Mouse (Mus musculus): Measurements from ENCODE around the gene Arhgef16.

Gene Arhgef16

GRCm38 (mm10) chr4:154283671-154284070 lies 17.8 kb downstream of the Arhgef16 start:
- DNase-seq = no peak

DNA sequence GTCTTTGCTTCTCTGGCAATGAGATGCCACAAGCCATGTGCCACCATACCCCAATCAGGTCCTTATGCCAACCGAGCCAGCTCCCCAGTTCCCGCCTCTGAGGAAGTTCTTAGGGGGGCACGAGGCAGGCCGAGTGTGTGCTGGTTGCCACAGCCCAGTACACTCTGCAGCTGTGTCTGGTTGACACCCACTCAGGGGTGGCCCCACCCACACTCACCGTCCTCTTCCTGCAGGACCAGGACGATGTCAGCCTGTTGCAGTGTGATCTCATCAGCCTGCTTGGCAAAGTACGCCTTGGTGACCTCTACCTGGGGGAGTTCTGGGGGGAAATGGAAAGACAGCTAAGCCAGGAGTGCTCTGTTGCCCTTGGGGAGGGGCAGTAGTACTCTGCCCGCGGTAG lies 22.0 kb downstream of the Arhgef16 start:
- DNase-seq = no peak

- DNase-seq = peak; percentile 14
Observed at GRCm38 (mm10) chr4:154273000-154273399, 28.5 kb downstream of the Arhgef16 start.

DNA sequence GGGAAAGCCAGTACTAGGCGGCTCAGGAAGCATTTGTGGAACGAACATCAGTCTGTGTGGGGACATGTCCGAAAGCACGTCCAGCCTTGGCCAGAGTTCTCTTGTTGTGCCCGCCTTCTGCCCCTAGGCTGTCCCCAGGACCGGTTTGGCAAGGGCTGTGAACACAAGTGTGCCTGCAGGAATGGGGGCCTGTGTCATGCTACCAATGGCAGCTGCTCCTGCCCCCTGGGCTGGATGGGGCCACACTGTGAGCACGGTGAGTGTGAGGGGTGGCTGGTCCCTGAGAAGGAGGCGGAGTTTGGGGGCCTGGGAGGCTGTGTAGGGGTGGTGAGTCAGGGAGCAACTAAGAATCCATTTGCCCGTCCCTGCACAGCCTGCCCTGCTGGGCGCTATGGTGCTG lies 32.0 kb downstream of the Arhgef16 start:
- DNase-seq = no peak

DNA sequence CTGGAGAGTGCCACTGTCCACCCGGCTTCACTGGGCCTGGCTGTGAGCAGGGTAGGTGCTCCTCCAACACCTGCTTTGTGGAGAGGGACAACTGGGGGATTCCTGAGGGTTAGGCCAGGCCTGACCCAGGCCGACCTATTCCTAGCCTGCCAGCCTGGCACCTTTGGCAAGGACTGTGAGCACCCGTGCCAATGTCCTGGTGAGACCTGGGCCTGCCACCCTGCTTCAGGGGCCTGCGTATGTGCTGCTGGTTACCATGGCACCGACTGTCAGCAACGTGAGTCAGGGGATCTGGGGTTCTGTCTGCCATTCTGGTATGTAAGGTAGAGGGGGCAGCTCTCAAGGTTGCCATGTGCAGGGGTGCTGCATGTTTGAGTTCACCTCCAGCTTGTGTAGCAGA lies 34.0 kb downstream of the Arhgef16 start:
- DNase-seq = no peak

GRCm38 (mm10) chr4:154262071-154262470 lies 39.4 kb downstream of the Arhgef16 start:
- DNase-seq = no peak

DNA sequence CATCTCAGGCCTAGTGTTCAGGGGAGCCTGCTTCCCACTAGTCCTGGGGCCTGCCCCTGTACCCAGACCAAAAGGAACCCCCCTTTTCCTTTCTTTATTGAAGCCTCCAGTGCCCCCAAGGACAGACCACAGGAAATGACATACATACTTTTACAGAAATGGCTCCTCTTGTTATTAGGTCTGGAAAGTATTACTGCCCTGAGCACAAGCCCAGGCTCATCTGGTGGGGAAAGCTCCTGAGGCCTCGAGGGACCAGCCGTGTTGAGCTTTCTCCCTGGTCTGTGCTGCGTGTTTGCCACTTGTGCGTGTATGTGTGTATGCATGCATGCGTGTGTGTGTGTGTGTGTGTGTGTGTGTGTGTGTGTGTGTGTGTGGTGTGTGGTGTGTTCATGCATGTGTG lies 40.7 kb downstream of the Arhgef16 start:
- DNase-seq = no peak

GRCm38 (mm10) chr4:154252537-154253255 lies 48.8 kb downstream of the Arhgef16 start:
- no peak for DNase-seq

DNA sequence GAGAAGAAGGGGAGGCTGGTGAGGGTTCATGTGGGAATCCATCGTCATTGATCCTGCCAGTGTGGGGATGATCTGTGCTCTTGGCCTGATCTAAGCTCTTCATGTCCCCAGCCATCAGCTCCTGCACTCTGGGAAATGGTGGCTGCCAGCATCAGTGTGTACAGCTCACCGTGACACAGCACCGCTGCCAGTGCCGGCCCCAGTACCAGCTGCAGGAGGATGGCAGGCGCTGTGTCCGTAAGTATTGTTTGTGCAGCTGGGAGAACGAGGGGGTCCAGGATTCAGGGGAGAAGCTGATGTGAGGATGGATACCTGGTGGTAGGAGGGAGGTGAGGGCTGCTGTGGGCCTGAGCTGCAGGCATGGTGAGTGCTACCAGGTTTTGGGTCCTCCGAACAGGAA lies 52.2 kb downstream of the Arhgef16 start:
- no peak for DNase-seq

DNA sequence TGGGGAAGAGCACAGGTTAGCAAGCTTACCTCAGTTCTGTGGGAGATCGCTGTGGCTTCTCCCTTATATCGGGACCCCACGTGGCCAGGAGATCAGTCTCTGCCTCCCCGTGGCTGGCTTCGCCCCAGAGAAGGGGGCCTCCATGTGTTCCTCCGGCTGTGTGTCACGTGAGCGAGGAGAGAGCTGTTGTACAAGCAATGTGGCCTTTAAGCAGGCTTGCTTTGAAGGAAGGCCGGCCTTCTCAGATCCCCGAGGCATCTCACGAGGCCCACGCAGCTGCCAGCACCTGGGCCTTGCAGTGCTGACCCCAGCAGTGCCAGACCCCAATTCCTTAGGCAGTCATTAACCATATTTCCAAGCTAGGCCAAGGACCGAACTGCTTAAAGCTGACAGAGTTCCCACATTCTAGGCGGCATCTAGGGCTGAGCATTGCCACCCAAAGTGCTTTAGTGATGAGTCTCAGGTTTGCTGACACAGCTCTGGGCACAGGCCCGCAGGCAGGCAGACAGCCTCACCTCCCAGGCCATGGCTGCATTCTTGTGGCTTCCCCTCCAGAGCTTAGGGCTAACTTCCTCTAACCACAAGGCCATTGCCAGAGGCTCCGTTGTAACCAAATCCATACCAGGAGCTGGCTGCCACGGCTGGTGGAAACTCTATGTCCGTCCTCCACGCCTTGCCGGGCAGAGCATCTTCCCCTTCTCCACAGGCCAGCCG lies 53.2 kb downstream of the Arhgef16 start:
- no peak for DNase-seq

DNA sequence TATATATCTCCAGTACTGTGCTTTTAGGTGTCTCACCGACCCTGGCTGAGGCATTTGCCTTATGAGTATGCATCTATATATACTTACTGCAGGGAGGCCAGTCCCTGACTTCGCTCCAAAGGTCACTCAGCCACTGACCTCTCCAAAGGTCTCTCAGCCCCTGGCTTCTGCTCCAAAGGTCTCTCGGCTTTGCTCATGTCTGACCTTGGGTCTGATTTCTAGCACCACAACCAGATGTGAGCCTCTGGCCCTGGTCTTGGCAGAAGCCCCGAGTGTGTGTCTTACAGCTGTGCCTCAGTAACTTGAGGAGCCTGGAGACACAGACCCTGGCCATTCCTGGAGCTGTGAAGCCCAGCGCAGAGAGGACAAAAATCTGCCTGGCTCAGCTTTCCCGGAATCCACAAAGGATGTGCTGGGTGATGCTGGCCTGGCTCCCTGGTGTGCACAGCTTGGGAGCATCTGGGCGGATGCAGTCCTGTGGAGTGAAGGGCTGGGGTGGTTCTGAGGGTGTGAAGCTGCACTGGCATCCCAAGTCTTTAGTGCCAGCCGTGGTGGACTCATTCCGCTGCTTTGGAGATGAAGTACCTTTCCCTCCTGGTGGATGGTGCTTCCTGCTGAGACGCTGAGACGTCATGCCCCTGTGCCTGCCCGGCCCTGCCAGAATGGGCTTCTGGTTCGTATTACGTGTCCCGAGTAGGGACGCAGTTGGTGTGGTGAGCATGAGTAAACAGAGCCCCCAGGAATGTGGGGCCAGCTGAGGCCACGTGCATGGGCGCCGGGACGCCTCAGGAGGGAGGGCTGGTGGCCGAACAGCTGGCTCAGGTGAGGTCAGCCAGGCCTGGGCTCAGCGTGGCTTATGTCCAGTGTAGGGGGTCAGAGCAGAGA lies 54.0 kb downstream of the Arhgef16 start:
- DNase-seq = no peak

DNA sequence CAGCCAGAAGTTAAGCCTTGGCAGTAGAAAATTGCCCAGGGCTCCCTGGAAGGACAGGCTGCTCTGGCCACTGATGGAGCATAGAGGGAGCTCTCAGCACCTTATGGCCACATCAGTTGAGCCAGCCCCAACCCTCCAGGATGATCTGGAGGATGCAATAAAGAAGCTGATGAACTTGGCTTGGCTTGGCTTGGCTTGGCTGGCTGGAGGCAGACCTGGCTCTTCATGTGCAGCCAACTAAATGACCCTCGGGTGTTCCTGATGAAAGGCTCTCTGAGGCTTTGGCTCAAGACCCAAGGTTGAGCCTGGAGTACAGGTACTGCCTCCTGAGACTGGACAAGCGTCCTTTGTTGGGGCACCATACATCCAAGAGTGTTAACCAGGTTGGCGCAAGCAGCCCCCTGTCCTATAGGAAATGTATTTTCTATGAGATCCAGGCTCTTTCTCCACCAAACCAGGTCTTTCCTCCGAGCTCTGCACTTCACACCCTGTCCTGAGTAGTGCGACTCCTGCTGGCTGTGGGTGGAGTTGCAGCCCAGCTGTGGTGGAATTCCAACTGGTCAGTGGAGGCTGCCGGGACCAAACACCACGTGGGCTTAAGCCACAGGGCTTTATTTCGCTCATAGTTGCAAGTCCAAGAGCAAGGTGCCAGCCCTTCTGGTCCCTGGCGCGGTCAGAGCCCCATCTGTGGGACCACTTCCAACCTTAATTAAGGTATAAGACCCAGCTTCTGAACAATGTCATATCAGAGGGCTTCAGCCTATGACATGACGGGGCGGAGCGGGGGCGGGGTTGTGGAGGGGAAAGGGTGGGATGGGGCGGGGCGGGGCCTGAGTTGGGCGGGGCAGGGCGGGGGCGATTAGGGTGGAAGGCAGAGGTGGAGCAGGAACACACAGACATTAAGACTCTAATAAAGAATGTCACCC lies 55.1 kb downstream of the Arhgef16 start:
- peak; percentile 67 for DNase-seq

GRCm38 (mm10) chr4:154245342-154245741 lies 56.1 kb downstream of the Arhgef16 start:
- no peak for DNase-seq

GRCm38 (mm10) chr4:154240608-154241007 lies 60.9 kb downstream of the Arhgef16 start:
- no peak for DNase-seq

GRCm38 (mm10) chr4:154239199-154239598 lies 62.3 kb downstream of the Arhgef16 start:
- no peak for DNase-seq

- DNase-seq = no peak
Observed at GRCm38 (mm10) chr4:154237306-154237705, 64.2 kb downstream of the Arhgef16 start.

DNA sequence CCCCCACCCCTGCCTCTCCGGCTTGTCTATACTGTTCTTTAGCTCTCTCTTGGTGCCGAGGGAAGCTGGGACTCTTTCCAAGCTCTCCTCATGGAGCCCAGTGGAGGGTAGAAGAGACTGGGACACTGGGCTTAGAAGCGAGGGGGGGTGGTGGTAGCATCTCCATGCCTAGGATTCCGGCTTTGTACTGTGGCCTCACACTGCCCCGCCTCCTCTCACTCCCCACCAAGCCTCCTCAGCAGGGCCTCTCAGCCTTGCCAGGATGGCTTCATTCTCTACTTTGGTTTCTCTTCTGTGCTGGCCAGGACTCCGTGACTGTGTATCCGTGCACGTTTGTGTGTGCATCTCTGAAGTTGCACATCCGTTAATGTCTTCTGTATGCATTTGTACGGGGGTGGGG lies 64.6 kb downstream of the Arhgef16 start:
- no peak for DNase-seq

DNA sequence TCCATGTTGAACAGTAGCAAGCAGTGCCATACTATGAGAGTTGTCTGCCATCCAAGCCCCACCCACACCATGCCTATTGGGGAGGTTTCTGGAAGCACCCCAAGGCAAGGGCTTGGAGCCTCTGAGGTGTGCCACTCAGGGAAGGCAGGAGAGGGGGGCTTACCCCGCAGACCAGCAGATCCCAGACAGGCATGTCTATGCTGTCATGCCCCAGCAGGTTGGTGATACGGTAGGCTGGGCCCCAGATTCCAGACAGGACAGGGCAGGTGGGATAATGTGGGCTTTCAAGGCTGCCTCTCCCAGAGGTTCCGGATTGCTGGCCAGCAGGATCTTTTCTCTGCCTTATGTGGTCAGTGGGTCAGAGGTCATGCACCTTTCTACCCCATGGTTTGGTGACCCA lies 65.5 kb downstream of the Arhgef16 start:
- DNase-seq = no peak

- DNase-seq = no peak
Observed at GRCm38 (mm10) chr4:154232295-154232694, 69.2 kb downstream of the Arhgef16 start.

DNA sequence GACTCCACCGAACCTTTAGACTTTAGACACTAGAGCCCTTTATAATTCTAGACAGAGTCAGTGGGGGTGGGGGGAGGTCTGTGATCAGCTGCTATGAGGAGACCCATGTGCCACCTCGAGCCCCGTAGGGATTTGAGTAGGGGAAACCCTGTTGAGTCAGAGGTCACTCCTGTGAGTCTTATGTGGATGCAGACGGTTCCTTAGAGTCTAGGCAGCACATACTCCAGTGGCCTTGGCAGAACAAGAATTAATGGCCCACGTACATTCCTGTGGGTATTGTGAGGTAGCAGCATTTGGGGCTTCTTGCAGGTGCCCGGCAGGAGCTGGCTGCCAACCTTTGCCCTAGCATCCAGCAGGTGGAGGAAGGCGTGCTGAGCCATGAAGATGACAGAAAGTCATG lies 70.1 kb downstream of the Arhgef16 start:
- no peak for DNase-seq

DNA sequence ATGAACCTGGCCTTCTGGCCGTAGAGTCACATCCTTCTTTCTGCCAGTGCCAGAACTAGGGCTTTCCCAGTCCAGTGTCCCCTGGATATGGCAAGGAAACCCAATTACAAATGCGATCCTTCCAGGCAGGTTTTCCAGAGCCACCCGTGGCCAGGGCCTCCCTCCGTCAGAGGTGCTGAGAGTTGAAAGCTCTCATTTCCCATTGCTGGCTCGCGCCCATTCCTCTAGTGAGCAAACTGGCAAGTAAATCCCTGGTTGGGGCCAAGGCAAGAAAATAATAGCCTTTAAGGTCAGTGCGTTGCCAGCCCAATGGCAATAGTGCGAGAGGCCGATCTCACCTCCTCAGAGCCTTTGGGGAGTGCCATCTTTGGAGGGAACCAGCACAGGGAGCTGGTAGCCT lies 71.9 kb downstream of the Arhgef16 start:
- DNase-seq = no peak

Data from cerebellum, adult 9-10 months (tissue).